Mouse (Mus musculus): ENCODE measurements at regions not wholly inside any gene's neighbourhood (a gene's known extent, or its start where the extent isn't known, plus 50 kb on each side); places are given as distances from the start of the nearest gene placed in this dataset.

DNA sequence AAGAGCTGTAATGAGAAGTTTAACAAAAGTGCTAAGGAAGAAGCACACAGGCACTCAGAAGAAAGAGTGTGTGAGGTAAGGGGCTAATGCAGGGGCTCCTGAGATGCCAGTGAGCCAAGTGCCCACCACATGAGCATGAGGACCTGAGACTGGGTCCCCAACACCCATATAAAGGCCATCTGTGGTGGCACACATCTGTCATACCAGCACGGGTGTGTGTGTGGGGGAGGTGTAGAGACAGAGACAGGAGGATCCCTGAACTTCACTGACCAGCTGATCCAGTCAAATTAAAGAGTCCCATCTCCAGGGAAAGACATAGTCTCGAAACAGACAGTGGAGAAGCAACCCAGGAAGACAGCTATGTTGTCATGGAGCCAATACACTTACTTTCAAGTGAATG lies 70.6 kb upstream of the Gli2 start:
- CTCF ChIA-PET, result no interaction called here
- POLR2A ChIA-PET, result interaction anchor here in 2 of 4 experiments (1.1 to 2.8 kb wide), 4 partner anchors 10 to 344 kb away, joined by 3 to 9 read pairs (median 4); no protein-coding TSS in a partner anchor

DNA sequence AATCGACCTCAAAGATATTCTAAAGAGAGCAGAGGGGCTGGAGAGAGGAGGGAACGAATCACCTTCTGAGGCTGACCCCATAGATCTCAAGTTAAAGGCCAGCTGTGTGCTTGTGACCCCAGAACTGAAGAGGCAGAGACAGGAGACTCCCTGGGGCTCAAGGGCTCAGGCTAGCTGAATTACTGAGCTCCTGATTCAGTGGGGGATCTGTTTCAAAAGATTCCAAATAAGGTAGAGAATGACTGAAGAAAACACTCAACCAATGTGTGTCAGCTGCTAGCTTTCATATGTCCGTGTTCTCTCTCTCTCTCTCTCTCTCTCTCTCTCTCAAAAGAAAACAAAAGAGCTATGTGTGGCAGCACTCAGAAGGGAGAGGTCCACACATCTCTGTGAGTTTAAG lies 70.0 kb upstream of the Gli2 start:
- POLR2A ChIA-PET, result interaction anchor here in 3 of 4 experiments (1.1 to 1.6 kb wide), 3 partner anchors 10 to 345 kb away, joined by 3 to 4 read pairs (median 4); no protein-coding TSS in a partner anchor
- CTCF ChIA-PET, result interaction anchor here in 1 of 4 experiments (0.7 kb wide), 1 partner anchor 957 kb away, joined by 4 read pairs; no protein-coding TSS in a partner anchor

GRCm38 (mm10) chr1:119122975-119123374 lies 69.6 kb upstream of the Gli2 start:
- ChIA-PET POLR2A (interaction anchor here in 3 of 4 experiments (0.5 to 1.6 kb wide), 3 partner anchors 9 to 660 kb away, joined by 4 to 5 read pairs (median 4); no protein-coding TSS in a partner anchor), CTCF (interaction anchor here in 1 of 4 experiments (0.7 kb wide), 1 partner anchor 958 kb away, joined by 4 read pairs; no protein-coding TSS in a partner anchor)

- ChIA-PET CTCF (interaction anchor here (0.5 to 2.0 kb wide), 24 partner anchors 9 to 788 kb away, joined by 3 to 12 read pairs (median 3); no protein-coding TSS in a partner anchor), POLR2A (interaction anchor here in 3 of 4 experiments (0.5 to 2.0 kb wide), 31 partner anchors 8 to 661 kb away, joined by 3 to 13 read pairs (median 4); partner anchors contain the start of gene Tmem185b (in 1 of the 3))
Observed at GRCm38 (mm10) chr1:119119863-119120569, 66.6 kb upstream of the Gli2 start.

- ChIA-PET POLR2A (interaction anchor here in 1 of 4 experiments (1.2 kb wide), 1 partner anchor 396 kb away, joined by 3 read pairs; no protein-coding TSS in a partner anchor), CTCF (no interaction called here)
Observed at GRCm38 (mm10) chr1:119115106-119115674, 61.8 kb upstream of the Gli2 start.

DNA sequence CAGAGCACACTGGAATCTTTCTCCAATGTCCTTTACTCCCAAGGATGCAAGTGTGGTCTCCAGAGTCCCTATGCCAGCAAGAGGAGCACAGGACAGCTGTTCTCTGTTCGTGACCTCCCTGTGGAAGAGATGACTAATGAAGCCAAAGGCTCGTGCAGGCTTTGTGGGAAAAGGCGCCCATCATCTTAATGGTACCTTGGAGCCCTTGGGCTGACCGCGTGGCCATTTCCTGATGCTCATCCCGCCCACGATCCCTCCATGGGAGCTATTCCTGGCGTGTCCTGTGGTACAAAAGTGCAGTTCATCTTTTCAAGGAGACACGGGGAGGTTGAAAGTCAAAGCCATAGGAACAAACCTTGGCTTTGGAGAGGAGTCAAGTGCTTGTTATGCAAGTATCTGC lies 55.2 kb upstream of the Gli2 start:
- ChIA-PET CTCF (no interaction called here), POLR2A (interaction anchor here in 2 of 4 experiments (0.6 to 1.6 kb wide), 2 partner anchors 11 to 1003 kb away, joined by 3 to 5 read pairs; no protein-coding TSS in a partner anchor)

- POLR2A ChIA-PET, result interaction anchor here in 1 of 4 experiments (0.6 to 0.7 kb wide), 3 partner anchors 13 to 388 kb away, joined by 3 to 4 read pairs (median 4); no protein-coding TSS in a partner anchor
- CTCF ChIA-PET, result interaction anchor here in 1 of 4 experiments (0.5 to 1.2 kb wide), 5 partner anchors 11 to 610 kb away, joined by 3 to 4 read pairs (median 3); no protein-coding TSS in a partner anchor
Observed at GRCm38 (mm10) chr1:119106246-119106975, 53.0 kb upstream of the Gli2 start.
